Mouse (Mus musculus) intestine, embryonic 16.5 days (tissue): ENCODE measurements around the gene Kif22. TPM values are rescaled to one million over a fixed set of nuclear protein-coding genes. Genes with fewer than 3 reads are reported as not detected.

Source experiments
- ATAC-seq: fragments of 200-750 bp; cut with Nextera tagmentation; 2 replicates; pipeline ENCODE4 v1.8.0; 2017; ENCODE audit warnings: moderate TSS enrichment, moderate library complexity
- H3K27ac ChIP-seq: fragments of 300-500 bp; sonication (generic); 2 replicates; pipeline ENCODE4 v1.5.1; 2014; ENCODE audit warnings: mild to moderate bottlenecking, low read length
- H3K27me3 ChIP-seq: fragments of 300-500 bp; sonication (generic); replicated peaks from 2 replicates; pipeline ENCODE4 v1.6.1; 2014; ENCODE audit warnings: low read length, control low read depth, mixed read lengths; ENCODE audit not compliant: control insufficient read depth, insufficient read depth
- H3K36me3 ChIP-seq: fragments of 300-500 bp; sonication (generic); 2 replicates; pipeline ENCODE4 v1.6.1; 2014; ENCODE audit warnings: low read length, control low read depth; ENCODE audit not compliant: control insufficient read depth, insufficient read depth
- H3K4me1 ChIP-seq: fragments of 300-500 bp; sonication (generic); 2 replicates; pipeline ENCODE4 v1.6.1; 2014; ENCODE audit warnings: low read length, control low read depth, mixed read lengths; ENCODE audit not compliant: control insufficient read depth, insufficient read depth
- H3K4me2 ChIP-seq: fragments of 300-500 bp; sonication (generic); 2 replicates; pipeline ENCODE4 v1.6.1; 2014; ENCODE audit warnings: low read depth, low read length, control low read depth
- H3K4me3 ChIP-seq: fragments of 300-500 bp; sonication (generic); 2 replicates; pipeline ENCODE4 v1.5.1; 2014; ENCODE audit warnings: mild to moderate bottlenecking, low read length
- H3K9ac ChIP-seq: fragments of 300-500 bp; sonication (generic); 2 replicates; pipeline ENCODE4 v1.6.1; 2014; ENCODE audit warnings: low read depth, low read length
- H3K9me3 ChIP-seq: fragments of 300-500 bp; sonication (generic); 2 replicates; pipeline ENCODE4 v1.6.1; 2016; ENCODE audit warnings: low read length, control low read depth; ENCODE audit not compliant: control insufficient read depth
- WGBS: fragments of 180-500 bp; shearing (Covaris S2); extraction: QIAGEN DNeasy Blood & Tissue Kit; methylation state at CpG from one replicate; pipeline ENCODE4 v1.1.7; 2014; 5-methylcytosine and 5-hydroxymethylcytosine counted together
- polyA plus RNA-seq: library from polyadenylated mRNA; unstranded; fragments of >200 nt; fragmentation: Nextera tagmentation; extraction: Ambion mirVana; gene quantifications from 2 replicates; pipeline ENCODE4 v1.2.1, GENCODE M21; 2015

The Kif22 gene
- polyA plus RNA-seq, 1 experiment from 2014 or later = 100 TPM

DNA sequence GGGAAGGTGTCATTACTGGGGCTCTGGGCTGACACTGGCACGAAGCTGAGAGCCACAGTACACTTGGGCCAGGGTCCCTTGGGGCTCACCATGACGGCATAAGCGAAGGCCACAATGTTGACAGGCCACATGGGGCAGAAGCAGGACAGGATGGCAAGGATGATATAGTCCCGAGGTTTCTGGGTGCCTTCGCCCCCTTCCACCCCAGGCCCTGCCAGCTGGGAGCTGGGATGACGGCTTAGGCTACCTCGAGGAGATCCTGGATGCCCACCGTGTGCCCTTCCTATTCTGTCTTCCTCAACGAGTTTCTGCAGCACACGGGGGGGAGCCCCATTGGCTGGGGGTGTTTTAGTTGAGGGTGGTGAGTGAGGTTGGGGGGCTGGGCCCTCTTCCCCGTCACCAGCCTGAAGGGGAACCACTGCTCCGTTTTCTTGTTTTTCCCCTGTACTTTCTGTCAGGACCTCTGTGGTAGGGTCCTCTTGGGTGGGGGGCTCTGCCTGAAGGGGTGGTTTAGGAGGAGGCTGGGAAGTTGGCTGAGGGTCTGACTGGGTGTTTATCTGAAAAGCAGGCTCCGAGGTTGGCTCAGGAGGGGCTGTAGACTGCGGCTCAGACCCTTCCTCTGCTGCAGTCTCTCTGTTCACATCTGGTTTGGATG, 22.8 kb downstream of the Kif22 start:
- H3K4me1 ChIP-seq = peaks cover 80% of the 10 kb centered on the region
- H3K4me3 ChIP-seq = no peak overlapping the region
- H3K4me2 ChIP-seq = peak overlapping the region; percentile 83
- 80% methylated on average over 14 of the region's 14 CpGs for WGBS
- no peaks in the 10 kb centered on the region for H3K27me3 ChIP-seq
- no peak overlapping the region; the same call in 1 of the 2 replicates for H3K27ac ChIP-seq
- H3K36me3 ChIP-seq = peaks cover 13% of the 10 kb centered on the region
- ATAC-seq = no peak
- H3K9me3 ChIP-seq = no peaks in the 10 kb centered on the region
- peak overlapping the region; percentile 71 for H3K9ac ChIP-seq

- peaks cover 72% of the 10 kb centered on the region for H3K4me1 ChIP-seq
- no peak overlapping the region for H3K4me3 ChIP-seq
- ATAC-seq = no peak
- peak overlapping the region; percentile 9; the same call in 1 of the 2 replicates for H3K9ac ChIP-seq
- H3K27ac ChIP-seq = peak overlapping the region; percentile 65
- H3K27me3 ChIP-seq = no peaks in the 10 kb centered on the region
- WGBS = 66% methylated on average over 15 of the region's 15 CpGs
- no peaks in the 10 kb centered on the region for H3K9me3 ChIP-seq
- peaks cover 13% of the 10 kb centered on the region for H3K36me3 ChIP-seq
- 0 out of 2 replicates have a peak overlapping the region, but pooled peaks have one; percentile 83 for H3K4me2 ChIP-seq
Observed at GRCm38 (mm10) chr7:127018416-127019305, 23.6 kb downstream of the Kif22 start.

DNA sequence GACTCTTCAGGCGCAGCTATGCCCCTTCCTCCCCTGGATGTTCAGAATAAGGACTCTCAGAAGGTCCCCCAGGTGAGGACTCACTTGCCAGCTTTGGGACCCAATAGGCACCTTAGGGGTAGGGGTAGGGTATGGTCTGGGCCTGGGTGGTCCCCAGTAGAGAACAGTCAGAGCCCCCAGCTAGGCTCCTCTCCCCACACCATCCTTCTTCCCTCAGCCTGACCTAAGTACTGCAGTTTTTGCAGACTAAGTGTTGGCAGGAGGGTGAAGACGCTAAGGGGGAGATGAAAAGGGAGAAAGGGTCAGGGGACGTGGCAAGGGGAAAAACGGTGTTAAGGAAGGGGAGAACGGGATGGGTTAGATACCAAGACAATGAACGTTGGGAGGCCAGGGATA, 24.3 kb downstream of the Kif22 start:
- Histone ChIP-seq H3K4me2 (no peak overlapping the region), H3K36me3 (peaks cover 8% of the 10 kb centered on the region; the same call in 1 of the 2 replicates), H3K27me3 (no peaks in the 10 kb centered on the region), H3K4me1 (peaks cover 65% of the 10 kb centered on the region), H3K9ac (0 out of 2 replicates have a peak overlapping the region, but pooled peaks have one; percentile 42), H3K27ac (peak overlapping the region; percentile 65), H3K9me3 (no peaks in the 10 kb centered on the region), H3K4me3 (no peak overlapping the region)
- 38% methylated on average over 6 of the region's 6 CpGs for WGBS
- ATAC-seq = no peak

DNA sequence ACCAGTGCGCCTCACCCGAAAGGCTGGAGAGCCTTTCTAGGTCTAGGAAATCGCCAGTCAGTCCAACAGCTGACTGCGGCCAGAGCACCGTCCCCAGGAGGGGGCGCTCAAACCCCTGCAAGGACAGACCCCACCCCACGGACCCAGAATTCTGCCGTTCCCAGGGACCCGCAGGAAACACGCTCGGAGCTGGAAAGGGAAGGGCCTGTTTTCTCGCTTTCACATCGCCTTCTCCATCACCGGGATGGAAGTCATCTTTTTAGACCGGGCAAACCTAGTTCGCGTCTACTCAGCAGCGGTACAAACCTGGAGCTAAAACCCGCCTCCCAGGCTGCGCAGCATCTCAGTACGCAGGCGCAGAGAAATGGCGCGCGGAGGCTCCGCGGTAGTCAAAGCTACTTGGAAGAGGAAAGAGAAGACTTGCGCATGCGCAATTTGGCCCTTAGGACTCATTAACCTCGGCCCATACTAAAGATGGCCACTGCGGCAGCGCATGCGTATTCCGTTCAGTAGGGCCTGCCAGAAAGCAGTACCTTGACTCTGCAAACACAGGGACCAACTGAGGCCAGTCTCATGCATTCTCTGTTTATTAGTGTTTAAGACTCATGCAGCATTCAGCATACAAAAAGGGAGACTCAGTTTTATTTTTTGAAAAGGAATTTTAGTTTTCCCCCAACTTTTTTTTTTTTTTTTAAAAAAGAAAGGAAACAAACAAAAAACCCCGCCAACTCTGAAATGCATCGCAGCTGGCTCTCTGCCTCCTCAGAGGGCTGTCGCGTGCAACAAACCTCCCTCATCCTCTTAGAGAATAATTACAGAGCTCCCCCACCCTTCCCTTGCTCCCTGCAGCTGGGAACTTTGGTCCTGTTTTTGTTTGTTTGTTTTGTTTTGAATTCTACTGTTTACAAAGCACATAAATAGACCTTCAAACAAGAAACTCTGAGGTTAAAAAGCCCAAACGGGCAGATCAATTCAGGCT, 25.0 kb downstream of the Kif22 start, which contains the start of gene Pagr1a:
Pagr1a (minus strand) TSS at position 382 of the 979 bp plus-strand sequence.
- WGBS = 2% methylated on average over 39 of the region's 39 CpGs
- Histone ChIP-seq H3K4me1 (peaks cover 58% of the 10 kb centered on the region), H3K4me3 (peak within 1 kb of the TSS; percentile 66), H3K4me2 (peak within 1 kb of the TSS; percentile 55), H3K9me3 (no peaks in the 10 kb centered on the region), H3K36me3 (peaks cover 8% of the 10 kb centered on the region; the same call in 1 of the 2 replicates), H3K27me3 (no peaks in the 10 kb centered on the region), H3K9ac (peak within 1 kb of the TSS; percentile 83), H3K27ac (peak within 1 kb of the TSS; percentile 92)
- peak; percentile 82 for ATAC-seq

GRCm38 (mm10) chr7:127016486-127016938, 25.8 kb downstream of the Kif22 start:
- WGBS = under 1% methylated on average over 22 of the region's 22 CpGs
- H3K9me3 ChIP-seq = no peaks in the 10 kb centered on the region
- peak overlapping the region; percentile 66 for H3K4me3 ChIP-seq
- peak overlapping the region; percentile 92 for H3K27ac ChIP-seq
- no peaks in the 10 kb centered on the region for H3K27me3 ChIP-seq
- H3K4me2 ChIP-seq = peak overlapping the region; percentile 55
- peak; percentile 57 for ATAC-seq
- H3K9ac ChIP-seq = peak overlapping the region; percentile 83
- peaks cover 54% of the 10 kb centered on the region for H3K4me1 ChIP-seq
- H3K36me3 ChIP-seq = peaks cover 8% of the 10 kb centered on the region; the same call in 1 of the 2 replicates

- peak within 1 kb of the TSS; percentile 55 for H3K4me2 ChIP-seq
- no peaks in the 10 kb centered on the region for H3K9me3 ChIP-seq
- peaks cover 53% of the 10 kb centered on the region for H3K4me1 ChIP-seq
- peak within 1 kb of the TSS; percentile 92 for H3K27ac ChIP-seq
- peak within 1 kb of the TSS; percentile 83 for H3K9ac ChIP-seq
- peaks cover 8% of the 10 kb centered on the region; the same call in 1 of the 2 replicates for H3K36me3 ChIP-seq
- no peaks in the 10 kb centered on the region for H3K27me3 ChIP-seq
- H3K4me3 ChIP-seq = peak within 1 kb of the TSS; percentile 66
- ATAC-seq = no peak
Observed at GRCm38 (mm10) chr7:127016481-127016485, 26.0 kb downstream of the Kif22 start, which contains the start of gene Pagr1b. Pagr1b (minus strand) TSS chr7:127016484.

GRCm38 (mm10) chr7:127016081-127016480, 26.2 kb downstream of the Kif22 start:
- H3K4me1 ChIP-seq = peaks cover 52% of the 10 kb centered on the region
- no peaks in the 10 kb centered on the region for H3K9me3 ChIP-seq
- peaks cover 8% of the 10 kb centered on the region; the same call in 1 of the 2 replicates for H3K36me3 ChIP-seq
- H3K4me2 ChIP-seq = peak overlapping the region; percentile 55
- peak overlapping the region; percentile 92 for H3K27ac ChIP-seq
- peak; percentile 32 for ATAC-seq
- H3K9ac ChIP-seq = peak overlapping the region; percentile 83
- WGBS = under 1% methylated on average over 10 of the region's 10 CpGs
- H3K27me3 ChIP-seq = no peaks in the 10 kb centered on the region
- peak overlapping the region; percentile 66 for H3K4me3 ChIP-seq

DNA sequence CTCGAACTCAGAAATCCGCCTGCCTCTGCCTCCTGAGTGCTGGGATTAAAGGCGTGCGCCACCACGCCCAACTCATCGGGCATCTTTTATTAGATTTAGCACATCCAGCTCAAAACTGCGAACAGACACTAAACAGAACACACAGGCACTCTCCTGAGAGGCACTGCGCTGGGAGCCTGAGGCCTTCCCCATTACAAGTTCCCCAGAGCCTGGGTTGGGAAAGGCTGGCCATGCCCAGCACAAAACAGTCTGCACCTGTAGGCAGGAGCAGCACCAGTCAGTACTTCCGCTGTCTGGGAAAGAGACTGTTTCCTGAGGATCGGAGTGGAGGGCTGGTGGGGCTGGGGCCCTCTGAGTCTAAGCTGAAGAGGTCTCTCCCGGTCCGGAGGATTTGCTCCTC, 27.3 kb downstream of the Kif22 start:
- no peaks in the 10 kb centered on the region for H3K27me3 ChIP-seq
- H3K9ac ChIP-seq = peak overlapping the region; percentile 10; the same call in 1 of the 2 replicates
- H3K9me3 ChIP-seq = no peaks in the 10 kb centered on the region
- no peak overlapping the region; the same call in 1 of the 2 replicates for H3K4me2 ChIP-seq
- 83% methylated on average over 12 of the region's 12 CpGs for WGBS
- peaks cover 43% of the 10 kb centered on the region for H3K4me1 ChIP-seq
- ATAC-seq = no peak
- no peak overlapping the region for H3K4me3 ChIP-seq
- peaks cover 8% of the 10 kb centered on the region; the same call in 1 of the 2 replicates for H3K36me3 ChIP-seq
- no peak overlapping the region for H3K27ac ChIP-seq
